Mouse (Mus musculus): ENCODE measurements around the gene Mepe. TPM values are rescaled to one million over a fixed set of nuclear protein-coding genes. Genes with fewer than 3 reads are reported as not detected.

Mepe gene
- total and polyA plus RNA-seq, 2 experiments from 2014 or later, result not detected

DNA sequence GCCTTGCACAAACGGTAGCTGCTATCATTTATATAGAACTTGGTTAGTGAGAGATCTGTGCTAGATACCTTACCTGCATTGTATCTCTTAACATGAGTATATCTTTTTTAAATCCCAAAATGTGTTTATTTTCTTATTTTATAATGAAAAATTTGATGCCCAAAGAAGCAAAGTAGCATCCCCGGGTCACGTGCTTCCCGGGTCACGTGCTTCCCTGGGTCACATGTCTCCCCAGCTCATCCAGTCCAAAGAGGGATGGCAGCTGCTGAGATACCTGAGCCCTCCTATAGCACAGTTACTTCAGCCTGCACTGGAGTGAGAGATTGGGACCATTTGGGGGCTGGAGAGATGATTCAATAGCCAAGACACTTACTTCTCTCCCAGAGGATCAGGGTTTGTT lies 10.8 kb downstream of the Mepe start:
- Histone ChIP-seq H3K4me3 (ENCODE audit: low read length) (no peak overlapping the region), H3K9me3 (ENCODE audit: low read length) (no peaks in the 10 kb centered on the region), H3K27ac (no peak overlapping the region), H3K4me1 (ENCODE audit: insufficient read depth, low read length) (no peaks in the 10 kb centered on the region), H3K27me3 (ENCODE audit: insufficient read depth, low read length) (no peaks in the 10 kb centered on the region), H3K4me2 (ENCODE audit: low read depth, low read length) (no peak overlapping the region), H3K36me3 (ENCODE audit: insufficient read depth, low read length) (no peaks in the 10 kb centered on the region), H3K9ac (replicated peaks; ENCODE audit: low read length) (no peak overlapping the region)
- DNase-seq (ENCODE audit: low spot score) (no peak), ATAC-seq (no peak)
- TF ChIP-seq CTCF (IDR thresholded peaks at IDR 0.05; ENCODE audit: low read depth), result no peak
- WGBS, result 88% methylated on average over 5 of the region's 5 CpGs

GRCm38 (mm10) chr5:104337491-104337890 lies 12.4 kb downstream of the Mepe start:
- no peak for DNase-seq (ENCODE audit: low spot score)
- Histone ChIP-seq H3K27me3 (ENCODE audit: insufficient read depth, low read length) (no peaks in the 10 kb centered on the region), H3K27ac (no peak overlapping the region), H3K4me2 (ENCODE audit: low read depth, low read length) (no peak overlapping the region), H3K36me3 (ENCODE audit: insufficient read depth, low read length) (no peaks in the 10 kb centered on the region), H3K9ac (replicated peaks; ENCODE audit: low read length) (no peak overlapping the region), H3K4me3 (ENCODE audit: low read length) (no peak overlapping the region), H3K4me1 (ENCODE audit: insufficient read depth, low read length) (no peaks in the 10 kb centered on the region), H3K9me3 (ENCODE audit: low read length) (no peaks in the 10 kb centered on the region)
- no peak for ATAC-seq
- WGBS, result 70% methylated on average over 4 of the region's 4 CpGs
- no peak for TF ChIP-seq CTCF (IDR thresholded peaks at IDR 0.05; ENCODE audit: low read depth)

- Histone ChIP-seq H3K27me3 (ENCODE audit: insufficient read depth, low read length) (no peaks in the 10 kb centered on the region), H3K9me3 (ENCODE audit: low read length) (no peaks in the 10 kb centered on the region), H3K36me3 (ENCODE audit: insufficient read depth, low read length) (no peaks in the 10 kb centered on the region), H3K27ac (no peak overlapping the region), H3K4me3 (ENCODE audit: low read length) (no peak overlapping the region), H3K9ac (replicated peaks; ENCODE audit: low read length) (no peak overlapping the region), H3K4me1 (ENCODE audit: insufficient read depth, low read length) (no peaks in the 10 kb centered on the region), H3K4me2 (ENCODE audit: low read depth, low read length) (no peak overlapping the region)
- DNase-seq (ENCODE audit: low spot score) (no peak), ATAC-seq (no peak)
- WGBS, result 77% methylated on average over 5 of the region's 5 CpGs
- TF ChIP-seq CTCF (IDR thresholded peaks at IDR 0.05; ENCODE audit: low read depth), result no peak
Observed at GRCm38 (mm10) chr5:104339009-104339408, 13.9 kb downstream of the Mepe start.

DNA sequence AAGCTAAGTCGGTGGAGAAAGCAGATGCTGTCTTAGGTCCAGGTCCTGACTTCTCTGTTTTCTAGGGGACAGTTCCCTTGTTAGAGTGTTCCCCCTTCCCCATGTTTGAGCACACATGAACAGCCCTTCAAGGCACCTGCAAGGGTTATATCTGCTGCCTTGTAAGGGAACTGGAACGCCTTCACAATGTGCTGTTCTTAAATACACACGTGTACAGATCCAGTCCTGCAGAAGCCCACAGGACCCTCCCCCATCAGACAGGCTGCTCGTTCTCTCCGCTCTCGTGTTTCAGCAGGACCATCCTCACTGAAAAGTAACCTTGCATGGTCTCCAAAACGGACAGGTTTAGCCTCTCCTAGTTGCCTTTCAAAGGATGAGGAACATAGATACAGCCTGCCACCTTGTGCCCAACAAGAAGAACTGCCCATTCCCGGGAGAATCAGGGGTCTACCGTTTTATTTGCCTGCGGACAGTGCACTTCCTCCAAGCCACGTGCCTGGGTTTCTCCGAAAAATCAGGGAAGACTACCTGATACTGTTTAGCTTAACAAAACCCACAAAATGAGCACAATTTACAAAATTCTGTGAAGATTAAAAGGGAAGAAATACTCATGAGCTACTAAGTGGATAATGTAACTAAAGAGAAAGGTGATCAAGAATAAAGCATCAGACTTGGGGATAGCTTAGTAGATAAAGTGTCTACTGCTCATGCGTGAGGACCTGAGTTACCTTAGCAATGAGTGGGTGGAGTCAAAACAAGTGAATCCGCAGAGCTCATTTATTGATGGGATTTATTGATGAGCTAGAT lies 14.8 kb downstream of the Mepe start:
- Histone ChIP-seq H3K27ac (no peak overlapping the region), H3K4me2 (ENCODE audit: low read depth, low read length) (peak overlapping the region; percentile 34), H3K4me3 (ENCODE audit: low read length) (no peak overlapping the region), H3K36me3 (ENCODE audit: insufficient read depth, low read length) (no peaks in the 10 kb centered on the region), H3K9ac (replicated peaks; ENCODE audit: low read length) (no peak overlapping the region), H3K9me3 (ENCODE audit: low read length) (no peaks in the 10 kb centered on the region), H3K4me1 (ENCODE audit: insufficient read depth, low read length) (no peaks in the 10 kb centered on the region), H3K27me3 (ENCODE audit: insufficient read depth, low read length) (no peaks in the 10 kb centered on the region)
- ATAC-seq (peak; percentile 86), DNase-seq (ENCODE audit: low spot score) (peak; percentile 87)
- peak; percentile 88 for TF ChIP-seq CTCF (IDR thresholded peaks at IDR 0.05; ENCODE audit: low read depth)
- 18% methylated on average over 14 of the region's 14 CpGs for WGBS

- no peak for ATAC-seq
- TF ChIP-seq CTCF (IDR thresholded peaks at IDR 0.05; ENCODE audit: low read depth), result no peak
- Histone ChIP-seq H3K4me3 (ENCODE audit: low read length) (no peak overlapping the region), H3K9me3 (ENCODE audit: low read length) (no peaks in the 10 kb centered on the region), H3K36me3 (ENCODE audit: insufficient read depth, low read length) (no peaks in the 10 kb centered on the region), H3K9ac (replicated peaks; ENCODE audit: low read length) (no peak overlapping the region), H3K27me3 (ENCODE audit: insufficient read depth, low read length) (no peaks in the 10 kb centered on the region), H3K4me1 (ENCODE audit: insufficient read depth, low read length) (no peaks in the 10 kb centered on the region), H3K27ac (no peak overlapping the region), H3K4me2 (ENCODE audit: low read depth, low read length) (no peak overlapping the region)
- WGBS, result 77% methylated on average over 4 of the region's 4 CpGs
- no peak for DNase-seq (ENCODE audit: low spot score)
Observed at GRCm38 (mm10) chr5:104340513-104340829, 15.3 kb downstream of the Mepe start.

DNA sequence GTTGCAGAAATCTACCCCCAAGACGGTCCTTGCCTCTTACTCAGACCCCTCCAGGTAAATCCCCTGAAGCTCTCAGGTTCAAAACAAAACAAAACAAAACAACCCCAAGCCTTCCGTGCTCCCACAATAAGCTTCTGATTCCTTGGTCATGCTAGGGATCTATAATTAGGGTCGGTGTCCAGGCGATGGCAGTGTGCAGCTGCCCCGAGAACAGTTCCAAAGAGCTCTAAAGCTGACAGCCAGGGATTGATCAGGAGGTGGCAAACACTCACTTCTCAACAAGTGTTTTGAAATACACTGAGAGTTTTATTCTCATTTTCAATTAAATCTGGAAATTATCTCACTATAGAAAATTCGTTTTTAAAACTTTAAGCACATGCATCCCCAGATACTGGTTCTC lies 17.8 kb downstream of the Mepe start:
- Histone ChIP-seq H3K9ac (replicated peaks; ENCODE audit: low read length) (no peak overlapping the region), H3K4me1 (ENCODE audit: insufficient read depth, low read length) (no peaks in the 10 kb centered on the region), H3K27me3 (ENCODE audit: insufficient read depth, low read length) (no peaks in the 10 kb centered on the region), H3K27ac (no peak overlapping the region), H3K4me2 (ENCODE audit: low read depth, low read length) (no peak overlapping the region), H3K9me3 (ENCODE audit: low read length) (no peaks in the 10 kb centered on the region), H3K4me3 (ENCODE audit: low read length) (no peak overlapping the region), H3K36me3 (ENCODE audit: insufficient read depth, low read length) (no peaks in the 10 kb centered on the region)
- ATAC-seq (no peak), DNase-seq (ENCODE audit: low spot score) (no peak)
- WGBS, result 41% methylated on average over 6 of the region's 6 CpGs
- TF ChIP-seq CTCF (IDR thresholded peaks at IDR 0.05; ENCODE audit: low read depth), result peak; percentile 29

GRCm38 (mm10) chr5:104344526-104345240 lies 19.6 kb downstream of the Mepe start:
- ATAC-seq, result no peak
- H3K27me3 ChIP-seq (ENCODE audit: insufficient read depth, low read length), result no peaks in the 10 kb centered on the region
- no peaks in the 10 kb centered on the region for H3K4me1 ChIP-seq (ENCODE audit: insufficient read depth, low read length)
- no peak overlapping the region for H3K4me3 ChIP-seq (ENCODE audit: low read length)
- no peak overlapping the region for H3K27ac ChIP-seq
- no peak overlapping the region for H3K4me2 ChIP-seq (ENCODE audit: low read depth, low read length)
- H3K36me3 ChIP-seq (ENCODE audit: insufficient read depth, low read length), result no peaks in the 10 kb centered on the region
- peak; percentile 48 for DNase-seq (ENCODE audit: low spot score)
- H3K9ac ChIP-seq (replicated peaks; ENCODE audit: low read length), result no peak overlapping the region
- no peaks in the 10 kb centered on the region for H3K9me3 ChIP-seq (ENCODE audit: low read length)
- 73% methylated on average over 9 of the region's 9 CpGs for WGBS
- TF ChIP-seq CTCF (IDR thresholded peaks at IDR 0.05; ENCODE audit: low read depth), result peak; percentile 63

Data from hindbrain, postnatal 0 days (tissue).